Mouse (Mus musculus): ENCODE measurements around the gene Cwc27.

GRCm38 (mm10) chr13:104610210-104611111, 206.5 kb downstream of the Cwc27 start:
- no peak for TF ChIP-seq CTCF (IDR thresholded peaks at IDR 0.05; ENCODE audit: low read depth, low read length)
- no peak for TF ChIP-seq POLR2A (IDR thresholded peaks at IDR 0.05; ENCODE audit: extremely low read depth, insufficient read depth, low read length)

Measured in liver, adult 2 months (tissue).